Mouse (Mus musculus): Measurements from ENCODE around the gene Fars2.

The Fars2 gene

DNA sequence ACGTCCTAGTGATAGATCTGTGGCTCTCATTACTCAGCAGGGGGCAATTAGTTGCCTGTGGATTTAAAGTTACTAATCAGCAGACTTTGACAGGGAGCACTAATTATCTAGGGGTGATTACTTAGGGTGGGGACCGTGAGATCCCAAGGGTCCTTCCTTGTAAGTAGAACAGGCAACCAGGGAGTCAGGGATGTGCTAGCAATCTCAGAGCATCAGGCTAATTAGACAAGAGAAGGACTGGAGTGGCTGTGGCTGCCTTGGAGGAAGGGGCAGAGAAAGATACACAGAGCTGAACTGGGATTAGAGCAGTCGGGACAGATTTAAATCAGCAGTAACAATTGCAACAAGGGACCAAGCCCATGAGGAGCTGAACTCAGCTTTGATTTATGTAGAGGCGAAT lies 471.9 kb downstream of the Fars2 start:
- no peak for DNase-seq

DNA sequence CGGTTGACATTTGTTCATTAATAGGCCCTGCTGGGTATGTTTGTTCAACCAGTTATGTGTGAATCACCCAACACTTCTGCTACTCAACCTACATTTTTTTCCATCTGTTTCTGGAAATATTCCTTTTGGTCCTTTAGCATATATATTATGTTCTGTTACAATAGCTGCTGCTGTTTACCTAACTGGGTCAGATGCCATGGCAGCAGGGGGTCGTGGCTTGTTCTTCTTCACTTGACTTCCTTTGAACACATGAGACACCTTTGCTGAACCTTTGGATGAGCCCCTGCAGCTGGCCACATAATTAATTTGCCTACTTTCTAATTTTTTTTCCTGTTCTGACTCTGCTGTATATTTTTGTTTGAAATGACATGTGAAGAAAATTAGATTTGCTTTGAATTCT lies 475.1 kb downstream of the Fars2 start:
- DNase-seq: no peak

DNA sequence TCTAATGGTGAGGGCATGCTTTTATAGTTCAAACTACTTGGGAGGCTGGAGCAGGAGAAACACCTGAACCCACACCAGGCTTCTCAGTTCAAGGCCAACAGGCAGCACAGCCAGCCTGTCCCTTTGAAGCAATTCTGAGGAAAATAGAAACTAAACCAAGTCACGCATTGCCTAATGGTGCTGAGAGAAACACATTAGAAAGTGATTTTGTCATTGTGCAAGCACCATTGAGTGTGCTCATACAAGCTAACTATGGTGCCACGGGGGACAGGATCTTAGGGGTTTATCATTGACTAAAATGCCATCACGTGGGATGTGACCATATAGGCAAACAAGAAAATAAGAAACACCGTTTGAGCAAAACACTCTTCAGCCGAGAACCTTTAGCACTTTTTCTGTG lies 489.5 kb downstream of the Fars2 start:
- DNase-seq: no peak

DNA sequence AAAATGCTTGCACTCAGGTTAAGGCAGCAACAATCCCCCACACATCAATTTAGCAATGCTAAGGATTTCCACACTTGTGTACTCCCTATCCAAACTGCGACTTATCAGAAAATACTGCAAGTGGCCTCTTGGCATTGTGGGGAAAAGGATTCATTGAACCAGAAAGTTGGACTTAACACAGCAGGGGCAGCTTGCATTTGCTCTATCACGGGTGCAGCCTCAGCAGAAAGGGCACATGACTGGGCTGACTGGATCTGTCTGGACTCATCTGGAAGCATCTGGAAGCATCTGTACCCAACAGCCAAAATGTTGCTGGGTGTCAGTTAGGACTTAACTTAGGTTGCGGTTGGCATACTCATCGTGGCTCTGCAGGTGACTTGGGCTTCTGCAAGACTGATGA lies 490.7 kb downstream of the Fars2 start:
- no peak for DNase-seq

DNA sequence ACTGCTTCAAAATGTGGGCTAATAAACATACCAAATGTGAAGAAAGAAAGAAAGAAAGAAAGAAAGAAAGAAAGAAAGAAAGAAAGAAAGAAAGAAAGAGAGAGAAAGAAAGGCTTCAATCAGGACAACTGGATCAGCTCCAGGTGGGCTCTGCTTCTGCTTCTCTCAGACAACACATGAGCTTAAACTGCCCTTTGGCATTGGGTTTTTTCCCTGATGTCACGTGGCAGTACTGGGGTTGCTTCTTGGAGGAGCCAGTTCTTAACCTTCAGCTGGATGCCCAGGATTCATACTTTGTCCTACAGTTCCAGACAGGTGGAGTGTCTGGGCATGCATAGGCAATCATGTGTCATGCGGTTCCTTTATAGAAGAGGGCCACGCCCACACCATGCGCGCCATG lies 493.2 kb downstream of the Fars2 start:
- DNase-seq: no peak

DNA sequence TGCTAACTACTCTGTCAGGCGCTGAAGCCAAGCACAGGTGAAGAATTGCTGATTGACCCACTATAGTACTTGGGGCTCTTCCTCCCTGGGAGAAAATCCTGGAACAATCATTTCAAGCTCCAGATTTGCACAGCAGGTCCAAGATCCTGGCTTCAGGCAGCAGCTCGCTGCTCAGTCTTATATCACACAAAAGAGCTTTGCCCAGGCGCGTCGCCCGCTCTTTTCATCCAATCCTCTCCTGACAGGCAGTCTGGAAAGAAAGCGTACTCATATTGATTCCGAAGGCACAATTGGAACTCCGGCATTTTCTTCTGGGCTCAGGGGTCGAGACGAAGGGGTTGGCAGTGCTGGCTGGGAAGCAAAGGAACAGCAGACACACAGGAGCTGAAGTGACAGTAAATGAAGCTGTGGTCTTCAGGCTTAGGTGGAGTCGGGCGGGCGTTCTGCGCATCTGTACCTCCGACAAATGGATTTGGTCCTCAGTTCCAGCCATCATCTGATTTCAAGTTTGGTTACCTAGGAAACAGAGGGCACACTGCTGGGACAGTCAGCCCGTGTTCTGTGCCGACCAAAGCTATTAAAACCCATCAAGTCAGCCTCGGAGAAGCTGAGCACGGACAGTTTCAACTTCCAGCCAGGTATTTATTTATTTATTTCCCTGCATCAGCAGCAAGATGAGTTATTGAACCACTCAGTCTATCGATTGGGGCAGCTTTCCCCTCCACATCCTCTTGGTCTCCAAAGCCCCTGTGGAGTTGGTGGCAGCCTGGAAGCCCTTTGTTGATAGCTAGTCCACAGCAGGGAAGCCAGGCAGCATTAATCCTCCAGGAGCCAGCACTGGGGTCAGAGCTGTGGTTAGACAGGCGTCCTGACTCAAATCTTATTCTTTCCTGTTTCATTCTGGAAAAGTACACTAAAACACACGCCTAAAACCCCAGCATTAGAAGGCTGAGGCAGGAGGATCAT lies 495.9 kb downstream of the Fars2 start:
- DNase-seq: no peak

DNA sequence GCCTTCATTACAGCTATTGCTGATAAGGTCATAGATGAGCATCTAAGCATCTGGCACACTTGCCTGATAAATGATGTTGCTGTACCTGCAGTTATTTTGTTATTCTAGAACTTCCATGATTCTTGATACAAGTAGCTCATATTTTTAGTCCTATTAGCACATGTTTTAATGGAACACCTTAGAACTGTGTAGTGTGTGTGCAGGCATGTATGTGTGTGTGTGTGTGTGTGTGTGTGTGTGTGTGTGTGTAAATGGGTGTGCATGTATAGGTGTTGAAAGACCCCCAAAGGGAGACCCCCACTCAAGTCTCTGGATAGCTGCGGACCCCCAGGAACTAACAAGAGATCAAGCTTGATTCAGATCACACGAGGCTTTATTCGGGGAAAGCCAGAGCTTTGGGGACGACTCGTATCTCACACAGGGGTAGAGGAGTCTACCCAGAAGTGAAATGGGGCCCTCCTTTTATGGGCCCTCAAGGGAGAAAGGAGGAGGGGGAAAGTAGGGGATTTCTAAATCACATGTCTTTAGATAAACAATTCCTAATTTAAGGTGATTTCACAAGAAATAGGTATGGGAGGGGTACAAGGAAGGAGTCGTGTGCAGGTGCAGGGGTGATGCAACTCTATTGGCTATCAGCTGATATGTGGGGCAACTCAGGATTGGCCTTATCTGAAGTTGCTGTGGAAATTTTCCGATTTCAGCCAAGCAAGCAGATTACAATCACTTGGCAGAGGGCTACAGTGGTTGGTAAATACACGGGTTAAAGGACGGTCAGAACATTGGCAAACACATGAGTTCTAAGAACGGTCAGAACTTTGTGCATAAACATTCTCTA lies 503.5 kb downstream of the Fars2 start:
- no peak for DNase-seq

DNA sequence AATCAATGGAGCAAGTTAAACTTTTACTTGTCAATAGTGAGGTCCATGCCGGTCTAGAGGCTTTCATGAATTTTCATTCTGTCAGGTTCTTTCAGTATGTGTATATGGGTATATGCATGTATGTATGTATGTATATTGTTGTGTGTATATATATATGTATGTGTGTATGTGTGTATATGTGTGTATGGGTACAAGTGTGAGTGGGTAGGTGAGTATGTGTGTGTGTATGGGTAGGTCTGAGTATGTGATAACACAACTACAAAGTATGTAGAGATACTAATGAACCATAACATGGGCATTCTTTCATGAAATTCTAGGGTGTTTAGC lies 504.1 kb downstream of the Fars2 start:
- no peak for DNase-seq

DNA sequence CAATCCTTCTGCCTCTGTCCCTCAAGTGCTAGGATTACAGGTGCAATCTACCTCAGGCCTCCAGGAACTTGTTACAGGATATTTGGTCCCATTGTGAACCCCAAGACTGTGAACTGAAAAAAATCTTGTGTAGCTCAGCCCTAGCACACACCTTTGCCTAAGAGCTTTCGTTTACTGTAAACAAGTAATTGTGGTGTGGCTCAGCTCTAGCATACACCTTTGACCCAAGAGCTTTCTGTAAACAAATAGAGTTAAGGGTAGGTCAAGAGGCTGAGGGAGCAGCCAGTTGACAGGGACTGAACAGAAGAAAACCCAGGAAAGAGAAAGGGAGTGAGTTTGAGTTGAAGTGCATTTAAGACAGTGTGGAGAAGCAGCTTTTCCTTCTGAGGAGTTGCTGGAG lies 506.3 kb downstream of the Fars2 start:
- no peak for DNase-seq

DNA sequence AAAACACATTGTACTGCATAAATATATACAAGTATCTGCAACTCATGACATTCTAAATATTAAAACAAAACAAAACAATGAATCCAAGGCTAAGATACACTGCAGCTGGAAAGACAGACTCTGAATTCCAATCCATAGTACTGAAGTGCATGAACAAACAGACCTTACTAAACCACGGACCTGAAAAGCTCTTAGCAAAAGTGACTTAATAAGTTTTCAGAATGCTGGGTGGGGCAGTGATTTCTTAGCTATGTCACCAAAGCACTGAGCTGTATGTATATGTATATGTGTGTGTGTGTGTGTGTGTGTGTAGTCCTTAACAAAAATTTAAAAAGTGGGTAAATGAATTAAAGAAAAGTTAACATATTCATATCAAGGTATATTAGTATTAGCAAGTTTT lies 511.9 kb downstream of the Fars2 start:
- DNase-seq: no peak

DNA sequence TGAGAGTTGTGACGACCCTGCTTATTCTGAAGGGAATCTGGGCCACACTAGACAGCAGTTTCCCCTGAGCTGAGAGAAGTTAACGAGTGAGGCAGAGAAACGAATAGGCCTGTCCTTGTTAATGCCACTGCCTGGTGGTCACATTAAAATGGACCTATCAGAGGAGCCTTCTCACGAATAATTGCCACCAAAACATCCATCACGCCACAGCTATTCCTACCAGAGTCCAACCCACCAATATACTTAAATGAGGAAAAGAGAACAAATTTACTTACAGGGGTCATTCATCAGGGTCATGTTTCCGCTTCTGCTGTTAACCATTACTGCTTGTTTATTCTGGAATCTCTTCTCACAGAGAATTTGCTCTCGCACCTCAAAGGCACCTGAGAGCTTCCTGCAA lies 531.0 kb downstream of the Fars2 start:
- no peak for DNase-seq

DNA sequence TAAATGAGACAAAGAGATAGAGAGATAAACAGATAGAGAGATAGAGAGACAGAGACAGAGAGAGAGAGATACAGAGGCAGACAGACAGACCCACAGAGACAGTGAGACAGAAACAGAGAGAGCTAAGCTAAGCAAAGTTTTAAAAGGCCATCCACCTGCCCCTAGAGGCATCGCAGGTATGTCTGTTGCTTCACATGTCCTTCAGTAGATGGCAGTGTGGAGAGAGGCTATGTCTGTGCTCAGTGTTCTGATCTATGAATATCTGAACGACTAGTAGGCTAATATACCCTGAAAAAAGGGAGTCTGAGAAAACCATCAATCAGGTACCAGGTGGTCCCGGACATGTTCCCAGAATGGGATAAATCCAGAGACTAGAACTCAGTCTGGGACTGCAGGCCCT lies 537.0 kb downstream of the Fars2 start:
- peak; percentile 15 for DNase-seq

DNA sequence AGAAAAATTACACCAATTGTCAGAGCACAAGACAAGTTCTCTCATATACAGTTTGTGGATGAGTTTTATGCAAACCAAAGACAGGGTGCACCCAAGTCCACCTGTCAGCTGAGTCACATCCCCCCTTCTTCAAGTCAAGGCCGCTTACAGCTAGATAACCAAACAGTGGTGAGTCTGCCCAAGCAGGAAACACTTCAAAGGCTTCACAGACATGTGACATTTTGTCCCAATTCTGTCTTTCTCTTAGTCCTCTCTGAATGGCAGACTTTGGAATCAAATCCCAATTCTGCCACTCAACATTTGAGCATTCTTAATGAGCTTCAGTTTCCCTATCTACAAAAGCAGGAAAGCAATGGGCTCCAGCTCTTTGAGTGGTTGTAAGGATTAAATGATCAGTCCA lies 562.1 kb downstream of the Fars2 start:
- no peak for DNase-seq

DNA sequence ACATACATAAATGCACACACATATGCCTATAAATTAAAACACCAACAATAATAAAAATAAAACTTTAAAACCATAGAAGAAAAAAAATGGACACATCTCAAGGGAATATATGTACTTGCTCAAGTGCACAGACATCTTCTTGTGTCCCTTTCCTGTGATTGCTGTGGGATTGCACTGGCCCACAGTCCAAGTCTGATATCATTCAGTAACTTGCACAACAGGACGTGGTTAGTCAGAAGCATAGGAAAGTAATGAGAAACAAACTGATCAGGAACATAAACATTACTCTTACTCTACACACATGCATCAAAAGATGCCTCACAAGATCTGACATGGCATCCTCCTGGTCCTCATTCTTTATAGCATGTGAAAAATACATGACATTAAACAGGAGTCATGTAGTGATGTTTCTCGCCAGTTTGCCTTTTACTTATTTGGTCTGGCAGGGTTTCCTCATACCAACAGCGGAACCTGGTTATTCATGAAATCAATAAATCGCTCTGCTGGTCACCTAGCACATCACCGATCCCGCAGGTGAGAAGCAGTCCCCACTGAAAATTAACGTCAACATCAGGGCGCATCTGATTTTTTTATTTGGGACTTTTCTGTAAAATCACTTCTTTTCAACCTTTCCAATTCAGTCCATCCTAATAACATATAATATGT lies 563.6 kb downstream of the Fars2 start:
- no peak for DNase-seq

DNA sequence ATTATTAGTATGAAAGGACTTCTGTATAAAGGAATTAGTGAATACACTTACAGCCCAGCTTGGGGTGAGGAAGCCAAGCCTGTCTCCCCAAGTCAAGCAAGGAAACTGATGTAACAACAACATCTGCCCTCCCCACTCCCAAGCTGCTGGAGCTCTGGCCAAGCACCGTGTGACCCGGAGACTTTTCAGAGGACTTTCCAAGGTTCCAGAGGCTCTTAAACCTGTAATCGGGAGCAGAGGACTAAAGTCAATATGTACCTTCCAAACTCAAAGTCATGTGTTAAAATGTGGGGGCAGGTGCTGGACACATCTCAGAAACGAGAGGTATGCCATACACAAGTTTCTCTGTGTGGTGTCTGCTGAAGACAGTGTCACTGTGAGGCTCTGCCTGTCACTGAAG lies 566.4 kb downstream of the Fars2 start:
- no peak for DNase-seq

DNA sequence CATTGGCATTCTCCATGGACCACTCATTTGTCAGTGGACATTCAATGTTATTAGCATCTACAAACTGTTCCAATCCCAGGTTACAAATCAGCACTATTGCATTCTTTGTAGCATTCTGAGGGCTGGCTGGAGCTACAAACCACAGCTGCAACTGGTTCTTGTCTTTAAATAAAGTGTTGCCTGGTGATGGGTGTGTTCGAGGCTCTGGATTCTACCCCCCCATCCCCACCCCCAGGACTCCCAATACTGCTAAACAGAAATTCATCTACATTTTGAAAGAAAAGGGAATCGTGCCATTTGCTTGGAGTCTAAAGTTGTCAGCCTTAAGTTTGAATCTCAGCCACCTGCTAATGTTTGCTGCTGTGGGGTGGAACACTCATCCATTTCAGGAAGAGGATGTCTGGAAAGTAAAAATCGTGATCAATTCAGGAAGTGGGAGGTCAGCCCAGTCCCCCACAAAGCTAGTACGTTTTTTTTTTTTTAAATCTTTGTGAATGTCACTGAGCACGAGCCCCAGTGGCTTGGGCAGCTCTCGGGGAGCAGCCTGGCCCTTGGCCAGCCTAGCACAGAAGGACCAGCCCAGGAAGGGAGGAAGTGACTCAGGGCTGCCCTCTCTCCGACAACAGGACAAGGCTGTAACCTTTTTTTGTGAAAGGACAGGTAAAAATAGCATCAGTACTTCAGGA lies 578.4 kb downstream of the Fars2 start:
- DNase-seq: no peak

DNA sequence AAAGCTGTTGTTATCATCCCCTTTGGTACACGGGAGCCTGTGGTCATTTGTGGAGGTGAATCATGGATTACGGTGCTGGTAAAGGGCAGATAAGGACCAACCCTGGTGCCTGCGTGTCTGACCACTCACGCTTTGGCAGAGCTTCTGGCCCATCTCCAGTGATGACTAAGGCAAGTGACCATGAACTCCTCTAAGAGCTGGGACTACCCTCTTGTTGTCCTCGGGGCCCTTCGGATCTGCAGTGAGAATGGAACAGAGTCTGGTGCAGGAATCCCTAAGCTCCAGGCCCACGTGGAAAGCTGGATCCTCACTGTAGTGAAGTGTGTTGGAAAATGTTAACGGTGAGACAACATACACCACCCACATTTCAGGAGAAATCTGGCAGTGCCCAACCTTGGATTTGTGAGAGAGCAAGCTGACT lies 579.1 kb downstream of the Fars2 start:
- DNase-seq: no peak

DNA sequence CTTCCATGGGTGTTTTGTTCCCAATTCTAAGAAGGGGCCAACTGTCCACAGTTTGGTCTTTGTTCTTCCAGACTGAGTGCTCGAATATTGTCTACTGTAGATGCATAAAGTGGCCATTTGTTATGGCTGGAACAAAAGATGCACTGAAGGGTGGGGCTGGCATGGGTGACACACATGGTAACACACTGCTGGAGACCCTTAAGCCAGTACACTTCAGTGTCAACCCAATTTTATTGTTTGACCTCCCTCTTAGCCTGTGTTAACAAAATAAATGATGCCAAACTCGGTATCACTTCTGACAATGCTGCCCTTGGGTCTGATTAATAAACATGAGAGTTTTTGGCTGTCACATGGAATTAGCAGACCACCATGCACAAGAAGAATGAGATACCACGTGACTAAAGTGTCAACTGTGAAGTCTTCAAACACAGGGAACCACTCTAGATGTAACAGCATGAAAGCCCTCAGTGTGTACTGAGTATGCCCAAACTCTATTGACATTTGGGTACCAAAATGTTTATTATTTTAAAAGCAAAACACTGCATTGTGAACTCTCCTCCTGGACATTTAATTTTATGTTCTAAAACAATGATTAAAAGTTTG lies 590.0 kb downstream of the Fars2 start:
- DNase-seq: no peak

DNA sequence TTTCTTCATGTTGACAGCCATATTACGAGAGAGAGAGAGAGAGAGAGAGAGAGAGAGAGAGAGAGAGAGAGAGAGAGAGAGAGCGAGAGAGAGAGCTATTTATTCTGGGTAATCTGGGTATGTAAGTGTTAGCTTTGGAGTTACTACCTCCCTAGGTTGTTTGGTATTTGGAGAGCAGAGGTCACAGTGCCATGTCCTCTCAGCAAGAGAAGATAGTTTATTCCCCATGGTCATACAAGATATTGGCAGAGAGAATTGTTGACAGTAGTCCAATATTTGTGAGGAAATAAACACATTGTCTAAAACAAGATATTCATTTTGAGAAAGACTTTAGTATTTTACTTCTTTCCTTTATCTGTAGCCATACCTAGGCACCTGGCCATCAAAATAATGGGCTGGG lies 596.9 kb downstream of the Fars2 start:
- DNase-seq: no peak

DNA sequence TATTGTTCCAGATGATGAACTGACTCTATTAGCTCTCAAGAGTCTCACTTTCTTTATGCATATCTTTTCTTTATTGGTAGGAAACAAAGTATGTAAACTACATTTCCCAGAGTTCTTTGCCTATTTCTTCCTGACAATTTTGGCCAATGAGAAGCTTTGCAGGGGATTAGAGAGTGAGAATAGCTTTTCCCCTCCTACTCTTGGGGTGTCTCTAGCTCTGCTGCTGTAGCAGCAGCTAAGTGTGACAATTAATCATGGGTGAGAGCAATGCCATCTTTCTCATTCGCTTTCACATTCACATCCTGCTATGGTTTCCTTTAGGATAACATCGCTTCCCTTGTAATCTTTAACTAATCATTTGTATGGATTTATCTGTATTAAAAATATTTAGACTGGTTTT lies 599.5 kb downstream of the Fars2 start:
- DNase-seq: no peak

DNA sequence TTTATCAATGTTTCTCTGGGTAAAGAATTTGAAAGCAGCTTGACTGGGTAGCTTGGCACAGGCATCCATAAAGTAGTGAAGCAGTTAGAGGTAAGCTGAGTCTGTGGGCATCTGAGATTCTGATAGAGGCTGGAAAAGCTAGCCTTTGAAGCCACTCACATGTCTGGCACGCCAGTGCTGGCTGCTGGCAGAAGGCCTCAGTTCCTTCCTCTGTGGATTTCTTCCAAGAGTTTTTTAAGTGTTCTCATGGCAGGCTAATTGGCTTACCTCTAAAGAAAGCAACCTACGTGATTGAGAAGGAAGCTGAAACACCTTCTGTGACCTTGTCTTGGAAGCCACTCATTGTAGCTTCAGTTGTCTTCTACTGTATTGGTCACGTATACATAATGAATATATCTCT lies 600.2 kb downstream of the Fars2 start:
- DNase-seq: no peak

DNA sequence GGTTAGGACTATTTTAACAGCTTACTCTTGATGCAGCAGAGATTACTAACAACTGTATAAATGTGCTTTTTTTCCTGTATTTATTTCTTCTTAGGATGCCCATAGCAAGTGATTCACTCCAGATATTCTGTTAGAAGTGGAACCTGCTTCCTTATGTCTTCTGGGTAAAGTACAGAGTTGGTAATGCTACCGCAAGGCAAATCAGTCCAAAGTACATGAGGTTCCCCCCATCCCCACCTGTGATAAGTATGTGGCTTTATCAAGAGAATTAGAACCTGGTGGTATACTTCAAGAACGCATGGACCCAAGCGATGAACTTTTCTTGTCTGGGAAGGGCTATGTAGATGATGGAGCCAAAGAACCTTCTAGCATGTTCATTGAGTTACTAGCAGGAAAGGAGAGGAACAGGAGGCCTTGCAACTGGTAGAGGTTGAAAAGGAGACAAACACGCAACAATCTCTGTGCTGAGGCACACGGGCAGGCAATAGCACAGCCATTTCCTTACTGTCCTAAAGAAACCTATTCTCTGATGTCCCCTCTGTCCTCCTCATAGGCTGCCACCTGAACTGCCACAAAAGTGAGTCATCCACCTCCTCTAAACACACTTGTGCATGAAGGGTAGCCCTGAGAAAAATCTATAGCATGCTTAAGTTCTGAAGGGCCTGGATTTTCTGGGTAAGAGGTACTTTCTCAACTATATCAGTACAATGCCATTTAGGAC lies 603.2 kb downstream of the Fars2 start:
- DNase-seq: no peak
